Mouse (Mus musculus) hindbrain, postnatal 0 days (tissue): Measurements from ENCODE around the gene Hnrnpc. TPM values are rescaled to one million over a fixed set of nuclear protein-coding genes. Genes with fewer than 3 reads are reported as not detected.

Source experiments
- ATAC-seq: fragments of 200-750 bp; cut with Nextera tagmentation; 2 replicates; pipeline ENCODE4 v1.8.0; 2017; ENCODE audit warnings: mild to moderate bottlenecking, moderate TSS enrichment, moderate library complexity
- DNase-seq: peaks from one replicate; pipeline ENCODE4 v3.0.0-alpha.2; 2015; ENCODE audit warnings: low spot score
- H3K27ac ChIP-seq: fragments of 300-500 bp; sonication (generic); 2 replicates; pipeline ENCODE4 v1.5.1; 2014; ENCODE audit warnings: mild to moderate bottlenecking
- H3K27me3 ChIP-seq: fragments of 300-500 bp; sonication (generic); 2 replicates; pipeline ENCODE4 v1.6.1; 2014; ENCODE audit warnings: low read length, mixed read lengths; ENCODE audit not compliant: insufficient read depth
- H3K36me3 ChIP-seq: fragments of 300-500 bp; sonication (generic); 2 replicates; pipeline ENCODE4 v1.6.1; 2014; ENCODE audit warnings: low read length, mixed read lengths; ENCODE audit not compliant: insufficient read depth
- H3K4me1 ChIP-seq: fragments of 300-500 bp; sonication (generic); 2 replicates; pipeline ENCODE4 v1.6.1; 2014; ENCODE audit warnings: antibody characterized with exemption, low read length, mixed read lengths; ENCODE audit not compliant: insufficient read depth
- H3K4me2 ChIP-seq: fragments of 300-500 bp; sonication (generic); 2 replicates; pipeline ENCODE4 v1.6.1; 2014; ENCODE audit warnings: low read depth, mild to moderate bottlenecking, low read length, moderate library complexity, mixed read lengths
- H3K4me3 ChIP-seq: fragments of 300-500 bp; sonication (generic); 2 replicates; pipeline ENCODE4 v1.5.1; 2014; ENCODE audit warnings: low read length
- H3K9ac ChIP-seq: fragments of 300-500 bp; sonication (generic); replicated peaks from 2 replicates; pipeline ENCODE4 v1.6.1; 2014; ENCODE audit warnings: mild to moderate bottlenecking, low read length, moderate library complexity, mixed read lengths
- H3K9me3 ChIP-seq: fragments of 300-500 bp; sonication (generic); 2 replicates; pipeline ENCODE4 v1.6.1; 2016; ENCODE audit warnings: low read length, mixed read lengths
- CTCF ChIP-seq: IDR thresholded peaks from 2 replicates; pipeline ENCODE4 v1.5.1; 2016; ENCODE audit warnings: antibody characterized with exemption, control low read depth, low read depth
- WGBS: fragments of 180-500 bp; shearing (Covaris S2); extraction: QIAGEN DNeasy Blood & Tissue Kit; methylation state at CpG from one replicate; pipeline ENCODE4 v1.1.7; 2014; 5-methylcytosine and 5-hydroxymethylcytosine counted together
- polyA plus RNA-seq: library from polyadenylated mRNA; unstranded; fragments of >200 nt; fragmentation: Nextera tagmentation; extraction: Ambion mirVana; gene quantifications from 2 replicates; pipeline ENCODE4 v1.2.1, GENCODE M21; 2015
- total RNA-seq: library from RNA; depleted of rRNA; stranded (reverse); fragments of >200 nt; gene quantifications from 2 replicates; pipeline ENCODE4 v1.2.3, GENCODE M21; 2014

Gene Hnrnpc
- total and polyA plus RNA-seq, 2 experiments from 2014 or later, result 78.6 to 285 TPM

DNA sequence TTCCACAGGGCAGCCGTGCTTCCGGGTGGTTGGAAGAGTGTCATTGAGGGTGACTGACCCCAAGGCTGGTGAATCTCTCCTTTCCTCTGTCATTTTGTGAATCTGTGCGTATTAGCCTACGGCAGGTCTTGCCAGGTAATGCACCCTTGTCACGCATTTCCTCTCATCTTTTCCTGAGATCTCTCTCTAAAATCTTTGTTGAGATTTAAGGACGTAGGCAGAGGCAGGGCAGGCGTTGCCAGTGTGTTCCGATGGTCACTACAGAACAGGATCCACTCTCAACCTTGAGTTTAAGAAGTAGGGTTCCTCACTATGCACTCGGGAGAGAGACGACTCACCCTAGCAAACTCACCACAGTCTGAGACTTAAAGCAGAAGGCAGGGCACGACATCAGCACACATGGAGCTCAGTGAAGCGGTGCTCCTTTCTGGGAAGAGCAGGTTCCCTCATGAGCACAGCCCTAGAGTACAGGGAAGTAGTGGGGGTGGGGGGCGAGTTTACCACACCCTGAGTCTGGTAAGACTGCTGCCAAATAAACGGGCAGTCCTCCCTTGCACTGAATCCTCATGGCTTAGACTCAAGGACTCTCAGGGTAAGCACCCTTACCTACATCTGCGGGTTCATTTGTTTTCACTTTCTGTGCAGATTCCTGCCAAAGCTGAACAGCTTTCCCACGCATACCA lies 37.8 kb upstream of the Hnrnpc start:
- Histone ChIP-seq H3K27me3 (no peaks in the 10 kb centered on the region), H3K27ac (no peak overlapping the region), H3K4me2 (no peak overlapping the region), H3K4me1 (no peaks in the 10 kb centered on the region), H3K36me3 (no peaks in the 10 kb centered on the region), H3K9ac (no peak overlapping the region), H3K9me3 (no peaks in the 10 kb centered on the region), H3K4me3 (no peak overlapping the region)
- TF ChIP-seq CTCF, result no peak
- DNase-seq (no peak), ATAC-seq (no peak)
- 76% methylated on average over 16 of the region's 16 CpGs for WGBS

DNA sequence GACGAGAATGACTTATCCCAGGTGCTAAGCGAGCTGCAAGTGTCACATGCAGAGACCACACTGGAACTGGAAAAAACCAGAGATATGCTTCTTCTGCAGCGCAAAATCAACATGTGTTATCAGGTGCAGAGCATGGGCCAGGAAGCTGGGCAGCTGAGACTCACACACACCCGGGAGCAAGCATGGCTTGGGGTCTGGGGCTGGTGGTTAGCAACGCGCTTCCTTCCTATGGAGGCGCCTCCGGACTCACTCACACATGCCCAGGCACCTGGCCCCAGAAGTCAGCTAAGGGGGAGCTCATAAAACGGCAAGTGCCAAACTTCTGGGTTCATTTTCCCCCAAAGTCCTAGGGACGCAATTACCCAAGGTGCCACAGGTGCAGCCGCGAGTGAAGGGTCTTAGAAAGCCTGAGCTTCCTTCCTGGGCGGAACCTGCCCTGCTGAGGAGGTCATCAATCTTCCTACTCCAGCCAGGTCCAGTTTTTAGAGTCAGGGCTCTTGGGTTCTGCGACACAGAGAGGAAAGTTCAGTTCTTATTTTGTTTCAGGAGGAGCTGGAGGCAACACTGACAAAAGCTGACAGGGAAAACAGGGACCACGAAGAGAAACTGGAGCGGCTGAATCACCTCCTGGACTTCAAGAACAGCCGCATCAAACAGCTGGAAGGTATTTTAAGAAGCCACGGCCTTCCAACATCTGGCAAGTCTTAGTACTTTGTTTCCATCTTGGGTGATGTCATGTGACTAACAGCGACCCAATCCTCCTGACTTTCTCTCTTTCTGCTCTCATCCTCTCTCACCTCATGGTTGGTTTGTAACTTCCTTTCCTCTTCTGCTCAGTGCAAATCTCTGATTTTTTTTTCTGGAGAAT lies 37.0 kb upstream of the Hnrnpc start:
- DNase-seq (no peak), ATAC-seq (no peak)
- no peak overlapping the region for H3K9ac ChIP-seq
- no peak overlapping the region for H3K4me2 ChIP-seq
- 72% methylated on average over 19 of the region's 19 CpGs for whole genome bisulfite sequencing
- no peaks in the 10 kb centered on the region for H3K27me3 ChIP-seq
- TF ChIP-seq CTCF, result no peak
- no peaks in the 10 kb centered on the region for H3K9me3 ChIP-seq
- H3K4me1 ChIP-seq, result no peaks in the 10 kb centered on the region
- no peak overlapping the region for H3K27ac ChIP-seq
- no peaks in the 10 kb centered on the region for H3K36me3 ChIP-seq
- H3K4me3 ChIP-seq, result no peak overlapping the region

- DNase-seq (no peak), ATAC-seq (no peak)
- Histone ChIP-seq H3K9ac (no peak overlapping the region), H3K9me3 (no peaks in the 10 kb centered on the region), H3K4me3 (no peak overlapping the region), H3K4me1 (no peaks in the 10 kb centered on the region), H3K27me3 (no peaks in the 10 kb centered on the region), H3K27ac (no peak overlapping the region), H3K36me3 (no peaks in the 10 kb centered on the region), H3K4me2 (no peak overlapping the region)
- no peak for TF ChIP-seq CTCF
- WGBS, result 74% methylated on average over 5 of the region's 5 CpGs
Observed at GRCm38 (mm10) chr14:52133584-52133983, 29.8 kb upstream of the Hnrnpc start.

DNA sequence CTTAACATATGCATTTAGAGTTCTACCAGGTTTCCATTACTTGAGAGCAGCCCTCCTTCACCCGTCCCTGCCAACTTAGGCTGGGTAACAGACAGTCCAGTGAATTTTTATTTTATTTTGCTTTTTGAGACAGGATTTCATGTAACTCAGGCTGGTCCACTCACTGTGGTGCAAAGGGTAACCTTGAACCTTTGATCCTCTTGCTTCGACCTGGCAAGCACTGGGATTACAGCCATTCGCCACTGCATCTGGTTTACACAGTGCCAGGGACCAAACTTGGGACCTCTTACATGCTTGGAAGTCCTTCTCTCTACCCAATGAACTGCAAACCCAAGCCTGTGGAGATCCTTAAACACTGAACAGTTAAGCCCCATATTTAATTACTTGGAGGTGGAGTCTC lies 20.8 kb upstream of the Hnrnpc start:
- no peak for TF ChIP-seq CTCF
- no peaks in the 10 kb centered on the region for H3K4me1 ChIP-seq
- no peak overlapping the region for H3K4me2 ChIP-seq
- no peak for DNase-seq
- ATAC-seq, result no peak
- H3K9ac ChIP-seq, result no peak overlapping the region
- no peaks in the 10 kb centered on the region for H3K36me3 ChIP-seq
- no peak overlapping the region for H3K4me3 ChIP-seq
- H3K27ac ChIP-seq, result no peak overlapping the region
- no peaks in the 10 kb centered on the region for H3K27me3 ChIP-seq
- WGBS, result 94% methylated on average over 3 of the region's 3 CpGs
- H3K9me3 ChIP-seq, result no peaks in the 10 kb centered on the region

- H3K4me2 ChIP-seq, result no peak overlapping the region
- H3K27me3 ChIP-seq, result no peaks in the 10 kb centered on the region
- DNase-seq, result peak; percentile 84
- peak; percentile 82 for TF ChIP-seq CTCF
- no peaks in the 10 kb centered on the region for H3K4me1 ChIP-seq
- WGBS, result 21% methylated on average over 4 of the region's 4 CpGs
- H3K9me3 ChIP-seq, result no peaks in the 10 kb centered on the region
- no peak overlapping the region for H3K4me3 ChIP-seq
- no peaks in the 10 kb centered on the region for H3K36me3 ChIP-seq
- no peak for ATAC-seq
- H3K9ac ChIP-seq, result no peak overlapping the region
- H3K27ac ChIP-seq, result no peak overlapping the region
Observed at GRCm38 (mm10) chr14:52123918-52124317, 20.1 kb upstream of the Hnrnpc start.

DNA sequence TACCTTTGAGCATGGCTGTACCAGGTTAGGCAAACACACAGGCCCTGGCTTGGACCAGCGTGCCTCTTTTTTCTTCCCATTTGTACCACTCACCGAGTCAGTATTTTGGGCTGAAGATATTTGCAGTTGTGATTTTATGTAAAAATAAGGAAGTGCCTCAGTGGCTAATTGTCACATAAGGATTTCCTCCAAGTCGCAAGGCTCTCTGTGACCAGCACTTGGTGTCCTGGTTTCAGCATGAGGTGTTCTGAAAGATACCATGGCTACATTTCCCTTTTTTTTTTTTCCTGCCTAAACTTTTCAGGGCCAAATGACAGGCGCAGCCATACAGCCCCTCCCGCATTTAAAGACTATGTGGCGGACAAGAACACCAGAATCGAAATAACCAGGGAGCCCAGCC lies 16.3 kb upstream of the Hnrnpc start:
- Histone ChIP-seq H3K27me3 (no peaks in the 10 kb centered on the region), H3K4me2 (peak overlapping the region; percentile 82), H3K9me3 (no peaks in the 10 kb centered on the region), H3K9ac (no peak overlapping the region), H3K36me3 (no peaks in the 10 kb centered on the region), H3K4me3 (peak overlapping the region; percentile 48; the same call in 1 of the 2 replicates), H3K27ac (peak overlapping the region; percentile 36; the same call in 1 of the 2 replicates), H3K4me1 (no peaks in the 10 kb centered on the region)
- no peak for TF ChIP-seq CTCF
- DNase-seq, result no peak
- ATAC-seq, result no peak
- 56% methylated on average over 7 of the region's 7 CpGs for WGBS
